Mouse (Mus musculus): ENCODE results near the gene Dnajc21. TPM values are rescaled to one million over a fixed set of nuclear protein-coding genes. Genes with fewer than 3 reads are reported as not detected.

Dnajc21 gene
- 11.6 and 13.3 TPM in 2 replicates for polyA plus RNA-seq (2015; fragmentation: Nextera tagmentation; extraction: Ambion mirVana)

DNA sequence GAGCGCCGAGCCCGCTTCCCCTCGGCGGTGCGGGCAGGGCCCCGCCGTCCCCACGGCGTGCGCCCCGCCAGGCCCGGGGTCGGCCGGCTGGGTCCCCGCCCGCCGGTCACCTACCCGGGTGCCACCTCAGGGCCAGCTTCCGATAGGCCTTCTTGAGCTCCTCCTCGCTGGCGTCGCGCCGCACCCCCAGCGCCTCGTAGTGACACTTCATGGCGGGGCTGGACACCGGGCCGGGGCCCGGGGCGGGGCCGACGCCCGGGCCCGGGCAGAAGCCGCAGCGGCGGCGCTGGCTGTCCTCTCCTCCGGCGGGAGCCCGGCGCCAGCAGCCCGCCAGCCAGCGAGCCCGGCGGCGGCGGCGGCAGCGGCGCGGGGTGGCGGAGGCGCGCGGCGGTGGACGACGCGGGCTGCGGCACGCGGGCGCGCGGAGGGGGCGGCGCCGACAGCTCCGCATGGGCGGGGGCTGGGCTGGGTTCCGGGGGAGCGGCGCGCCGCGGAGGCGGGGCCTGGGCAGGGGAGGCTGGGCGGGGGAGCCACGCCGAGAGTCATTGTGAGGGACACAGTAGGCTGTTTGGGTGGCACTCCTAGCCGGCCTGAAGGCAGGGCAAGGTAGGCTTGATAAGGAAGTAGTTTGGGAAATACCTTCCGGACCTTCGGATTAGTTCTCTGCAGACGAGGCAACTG is at the start of gene Dnajc21:
Gene Dnajc21 (minus strand): TSS at position 366 of the 681 bp plus-strand sequence.

GRCm38 (mm10) chr15:10485484-10486364 is 15.4 kb upstream of the Dnajc21 start, which contains the start of the genes Brix1 and Rad1:
Brix1 (minus strand) TSS chr15:10485947.
Rad1 (plus strand) TSS chr15:10486018.

Other genes starting within 250 kb of the Dnajc21 start
- not detected in 2 replicates for gene Gm21973, start 145.1 kb downstream of the Dnajc21 start, polyA plus RNA-seq (2015; fragmentation: Nextera tagmentation; extraction: Ambion mirVana)
- gene Agxt2, start 112.0 kb downstream of the Dnajc21 start, polyA plus RNA-seq (2015; fragmentation: Nextera tagmentation; extraction: Ambion mirVana) = not detected in 2 replicates
- gene Brix1, start 15.4 kb upstream of the Dnajc21 start, polyA plus RNA-seq (2015; fragmentation: Nextera tagmentation; extraction: Ambion mirVana) = 69.0 and 84.1 TPM in 2 replicates
- gene Rad1, start 15.5 kb upstream of the Dnajc21 start, polyA plus RNA-seq (2015; fragmentation: Nextera tagmentation; extraction: Ambion mirVana) = 17.2 and 19.3 TPM in 2 replicates
- gene Ttc23l, start 88.2 kb upstream of the Dnajc21 start, polyA plus RNA-seq (2015; fragmentation: Nextera tagmentation; extraction: Ambion mirVana) = 0.13 TPM in 1 of 2 replicates, not detected in the other
- gene Rai14, start 244.1 kb upstream of the Dnajc21 start, polyA plus RNA-seq (2015; fragmentation: Nextera tagmentation; extraction: Ambion mirVana) = 12.6 and 16.3 TPM in 2 replicates